Mouse (Mus musculus): ENCODE results near the gene Comp.

Comp gene

DNA sequence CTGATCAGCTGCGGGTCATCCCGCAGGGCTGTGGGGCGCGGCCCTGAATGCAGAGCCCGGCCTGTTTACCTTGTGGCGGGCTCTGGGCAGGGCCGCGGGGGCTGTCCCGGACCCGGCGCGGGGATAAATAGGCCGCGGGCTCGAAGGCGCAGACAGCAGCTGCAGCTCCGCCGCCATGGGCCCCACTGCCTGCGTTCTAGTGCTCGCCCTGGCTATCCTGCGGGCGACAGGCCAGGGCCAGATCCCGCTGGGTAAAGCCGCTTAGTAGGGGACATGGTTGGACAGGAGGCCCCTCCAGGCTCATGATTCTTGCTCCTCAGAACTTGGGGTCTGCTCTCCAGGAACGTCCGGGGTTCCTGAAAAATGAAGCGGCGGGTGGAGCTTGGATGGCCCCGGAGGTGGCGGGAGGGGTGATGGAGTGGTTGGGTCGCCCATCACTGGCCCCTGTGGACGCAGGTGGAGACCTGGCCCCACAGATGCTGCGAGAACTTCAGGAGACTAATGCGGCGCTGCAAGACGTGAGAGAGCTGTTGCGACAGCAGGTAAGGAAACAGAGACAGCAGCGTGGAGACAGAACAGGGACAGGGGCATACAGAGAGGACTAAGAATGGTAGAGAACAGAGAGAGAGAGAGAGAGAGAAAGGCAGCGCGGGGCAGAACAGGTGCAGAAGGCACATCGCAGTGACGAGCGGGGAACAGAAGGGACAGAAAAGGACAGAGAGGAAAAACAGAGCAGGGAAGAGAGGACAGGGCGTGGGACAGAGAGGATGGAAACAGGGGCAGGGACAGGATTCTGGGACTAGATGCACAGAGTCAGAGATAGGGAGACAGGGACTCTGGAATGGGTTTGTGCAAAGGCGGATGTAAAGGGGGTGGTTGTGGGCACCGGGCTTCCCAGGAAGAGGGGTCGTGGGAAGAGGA is at the start of gene Comp:
TSS of gene Comp (plus strand) at position 162 of the 921 bp plus-strand sequence.
- no peak for DNase-seq (ENCODE audit: extremely low read depth, low read depth, low spot score)

DNA sequence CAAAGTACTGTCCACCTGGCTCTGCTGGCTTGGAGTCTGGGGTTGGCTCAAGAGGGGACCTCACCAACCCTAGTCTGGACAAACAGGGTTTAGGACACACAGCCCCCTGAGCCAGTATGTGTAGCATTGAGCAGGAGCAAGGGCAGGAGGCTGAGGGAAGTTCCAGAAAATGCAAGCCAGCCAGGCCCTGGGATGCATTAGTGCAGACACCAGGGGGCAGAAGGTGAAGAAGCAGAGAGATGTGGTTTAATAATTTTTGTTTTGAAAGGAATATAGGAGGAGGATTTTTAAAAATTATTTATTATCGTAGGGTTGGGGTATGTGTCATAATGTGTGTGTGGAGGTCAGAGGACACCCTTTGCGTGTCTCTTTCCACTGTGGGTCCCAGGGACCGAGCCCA is 49.6 kb upstream of the Comp start:
- DNase-seq (ENCODE audit: extremely low read depth, low read depth, low spot score): no peak

DNA sequence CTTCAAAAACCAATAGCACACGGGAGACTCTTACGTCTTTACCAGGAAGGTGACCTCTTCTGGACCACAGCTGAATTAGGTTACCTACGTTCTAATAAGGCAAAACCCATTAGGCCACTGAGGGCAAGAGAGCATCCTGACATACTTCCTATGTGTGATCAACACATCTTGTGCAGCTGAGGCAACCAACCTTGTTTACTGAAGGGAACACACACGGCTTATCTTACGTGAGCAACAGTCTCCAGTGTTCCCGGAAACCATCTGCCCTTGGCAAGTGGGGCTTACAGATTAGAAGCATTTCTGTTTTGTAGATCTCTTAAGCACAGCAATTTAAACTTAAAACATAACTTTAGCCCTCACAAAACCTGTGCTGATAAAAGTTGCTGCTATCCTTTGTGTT is 45.8 kb upstream of the Comp start:
- no peak for DNase-seq (ENCODE audit: extremely low read depth, low read depth, low spot score)

DNA sequence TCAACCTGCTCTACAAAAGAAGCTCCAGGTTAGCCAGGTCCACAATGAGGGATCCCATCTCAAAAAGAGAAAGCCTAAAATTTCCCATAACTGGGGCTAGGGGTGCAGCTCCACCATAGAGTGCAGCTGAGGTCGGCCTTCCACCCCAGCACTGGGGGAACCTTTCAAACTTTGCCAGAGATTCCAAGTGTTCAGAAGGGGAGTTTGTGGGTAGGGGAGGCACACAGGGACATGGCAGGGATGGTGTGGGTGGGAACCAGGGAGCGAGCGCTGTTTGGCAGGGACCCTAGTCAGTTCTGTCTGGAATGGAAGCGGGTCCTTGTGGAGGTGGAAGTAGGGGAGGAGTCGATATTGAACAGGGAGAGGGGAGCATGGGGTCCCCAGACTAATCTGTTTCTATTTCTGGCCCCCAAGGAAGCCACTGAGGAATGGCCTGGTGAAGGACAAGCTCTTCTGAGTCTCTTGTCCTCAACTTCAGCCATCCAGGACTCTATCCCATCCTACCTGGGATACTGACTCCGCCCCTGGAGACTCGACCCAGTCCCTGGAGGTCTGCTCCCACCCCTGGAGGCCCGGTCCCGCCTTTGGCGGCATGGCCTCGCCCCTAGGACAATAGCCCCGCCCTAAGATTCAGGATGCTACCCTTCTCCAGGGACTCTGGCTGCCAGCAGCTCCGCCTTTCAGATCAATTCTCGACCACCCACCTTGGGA is 44.1 kb upstream of the Comp start, which contains the start of gene Gdf1:
TSS of gene Gdf1 (plus strand) at position 694 of the 711 bp plus-strand sequence.
- no peak for DNase-seq (ENCODE audit: extremely low read depth, low read depth, low spot score)

DNA sequence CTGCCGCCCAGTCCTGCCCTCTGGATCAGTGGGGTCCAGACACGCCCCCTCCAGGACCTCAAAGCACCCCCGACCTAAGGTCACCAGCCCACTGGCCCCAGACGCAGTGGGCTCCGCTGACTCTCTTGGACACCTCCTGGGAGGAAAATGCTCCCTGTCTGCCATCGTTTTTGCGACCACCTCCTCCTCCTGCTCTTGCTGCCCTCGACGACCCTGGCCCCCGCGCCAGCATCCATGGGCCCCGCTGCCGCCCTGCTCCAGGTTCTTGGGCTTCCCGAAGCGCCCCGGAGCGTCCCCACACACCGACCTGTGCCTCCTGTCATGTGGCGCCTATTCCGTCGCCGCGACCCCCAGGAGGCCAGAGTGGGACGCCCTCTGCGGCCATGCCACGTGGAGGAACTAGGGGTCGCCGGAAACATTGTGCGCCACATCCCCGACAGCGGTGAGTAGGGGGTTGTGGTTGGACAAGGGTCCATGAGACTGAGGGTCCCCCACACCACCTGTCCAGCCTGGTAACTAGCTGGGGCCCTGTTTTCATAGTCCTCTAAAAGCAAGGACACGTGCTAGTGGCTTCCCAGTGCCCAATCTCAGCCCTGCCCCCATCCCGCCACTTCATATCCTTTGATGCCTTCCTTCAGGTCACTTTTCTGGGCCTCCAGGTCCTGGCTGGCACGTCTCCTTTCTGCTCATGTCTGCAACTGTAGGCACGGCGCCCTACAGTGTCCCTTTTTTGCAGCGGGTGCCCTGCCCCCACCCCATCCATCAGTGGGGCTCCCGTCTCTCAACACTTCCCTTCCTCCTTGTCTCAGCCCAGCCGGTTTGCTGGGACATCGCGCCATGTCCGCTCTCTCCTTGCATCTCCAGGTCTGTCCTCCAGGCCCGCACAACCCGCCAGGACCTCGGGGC is 43.3 kb upstream of the Comp start:
- DNase-seq (ENCODE audit: extremely low read depth, low read depth, low spot score): no peak

DNA sequence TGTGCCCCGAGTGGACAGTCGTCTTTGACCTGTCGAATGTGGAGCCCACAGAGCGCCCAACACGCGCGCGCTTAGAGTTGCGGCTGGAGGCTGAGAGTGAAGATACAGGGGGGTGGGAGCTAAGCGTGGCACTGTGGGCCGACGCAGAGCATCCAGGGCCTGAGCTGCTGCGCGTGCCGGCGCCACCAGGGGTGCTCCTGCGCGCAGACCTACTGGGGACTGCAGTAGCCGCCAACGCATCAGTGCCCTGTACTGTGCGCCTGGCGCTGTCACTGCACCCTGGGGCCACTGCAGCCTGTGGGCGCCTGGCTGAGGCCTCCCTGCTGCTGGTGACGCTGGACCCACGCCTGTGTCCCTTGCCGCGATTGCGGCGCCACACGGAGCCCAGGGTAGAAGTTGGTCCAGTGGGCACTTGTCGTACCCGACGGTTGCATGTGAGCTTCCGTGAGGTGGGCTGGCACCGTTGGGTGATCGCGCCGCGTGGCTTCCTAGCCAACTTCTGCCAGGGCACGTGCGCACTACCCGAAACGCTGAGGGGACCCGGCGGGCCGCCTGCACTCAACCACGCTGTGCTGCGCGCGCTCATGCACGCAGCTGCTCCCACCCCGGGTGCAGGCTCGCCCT is 42.5 kb upstream of the Comp start:
- no peak for DNase-seq (ENCODE audit: extremely low read depth, low read depth, low spot score)

DNA sequence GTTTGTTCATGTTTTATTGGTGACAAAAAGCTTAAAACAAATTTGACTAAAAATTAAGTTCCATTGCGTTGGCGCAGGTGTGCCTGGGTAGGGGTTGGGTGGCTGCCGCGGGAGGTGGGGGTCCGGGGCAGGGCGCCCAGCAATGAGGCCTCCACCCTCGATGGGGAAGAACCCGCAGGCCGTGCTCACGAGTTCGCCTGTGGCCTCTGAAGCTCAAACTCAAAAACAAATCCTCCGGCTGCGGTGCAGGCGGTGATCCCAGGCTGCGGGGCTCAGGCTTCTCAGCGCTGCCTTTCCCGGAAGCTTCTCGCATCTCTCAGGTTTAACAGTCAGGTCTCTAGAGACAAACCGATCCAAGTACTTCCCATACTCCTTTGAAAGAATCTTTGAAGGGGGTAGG is 41.8 kb upstream of the Comp start:
- DNase-seq (ENCODE audit: extremely low read depth, low read depth, low spot score): no peak

DNA sequence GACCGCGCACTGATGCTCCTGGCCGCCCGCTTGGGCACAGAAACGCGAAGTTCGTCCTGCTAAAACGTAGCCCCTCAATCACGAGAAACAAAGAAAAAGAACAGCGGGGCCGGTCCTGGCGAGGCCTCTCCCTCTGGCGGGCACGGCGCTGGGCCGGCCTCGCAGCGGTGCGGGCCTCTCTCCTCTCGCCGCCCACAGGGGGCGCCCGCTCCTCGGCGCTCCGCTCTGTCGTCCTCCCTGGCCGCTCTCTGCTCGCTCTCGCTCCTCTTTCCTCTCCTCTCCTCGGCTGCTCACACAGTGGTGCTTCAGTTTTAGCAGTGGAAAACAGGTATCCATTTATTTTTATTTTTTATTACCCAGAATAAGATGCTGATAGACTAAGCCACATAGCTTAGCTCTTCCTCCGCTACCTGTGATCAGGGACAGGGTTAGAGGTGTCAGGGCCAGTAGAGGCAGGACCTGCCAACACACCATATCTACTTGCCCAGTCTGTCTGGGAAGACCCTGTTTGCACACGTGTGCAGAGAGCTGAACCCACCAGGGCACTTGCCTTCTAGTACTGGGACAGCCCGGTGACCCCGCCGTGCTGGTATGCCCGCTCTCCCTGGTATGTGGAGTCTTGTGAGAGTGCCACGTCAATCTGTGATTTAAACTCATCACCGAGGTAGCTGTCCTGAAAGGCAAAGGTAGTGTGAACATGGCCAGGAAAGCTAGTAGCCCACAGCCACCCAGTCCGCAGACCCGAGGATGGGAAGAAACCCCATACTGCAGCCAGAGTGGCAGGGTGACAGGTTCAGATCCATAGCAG is 41.1 kb upstream of the Comp start:
- DNase-seq (ENCODE audit: extremely low read depth, low read depth, low spot score): no peak

DNA sequence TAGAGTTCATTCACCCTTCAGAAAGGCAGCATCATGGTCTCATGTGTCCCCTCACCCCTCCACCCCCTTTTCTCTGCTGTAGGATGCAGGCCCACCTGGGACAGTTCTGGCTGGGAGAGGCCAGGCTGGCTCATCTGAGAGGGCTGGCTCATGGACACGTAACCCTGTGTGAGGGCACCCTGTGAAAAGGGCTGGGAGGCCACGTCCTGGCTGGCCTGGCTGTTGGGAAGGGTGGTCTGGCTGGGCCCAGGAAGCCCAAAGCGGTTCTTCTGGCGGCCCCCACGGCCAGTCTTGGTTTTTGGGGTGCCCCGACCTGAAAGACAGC is 40.5 kb upstream of the Comp start:
- DNase-seq (ENCODE audit: extremely low read depth, low read depth, low spot score): no peak

DNA sequence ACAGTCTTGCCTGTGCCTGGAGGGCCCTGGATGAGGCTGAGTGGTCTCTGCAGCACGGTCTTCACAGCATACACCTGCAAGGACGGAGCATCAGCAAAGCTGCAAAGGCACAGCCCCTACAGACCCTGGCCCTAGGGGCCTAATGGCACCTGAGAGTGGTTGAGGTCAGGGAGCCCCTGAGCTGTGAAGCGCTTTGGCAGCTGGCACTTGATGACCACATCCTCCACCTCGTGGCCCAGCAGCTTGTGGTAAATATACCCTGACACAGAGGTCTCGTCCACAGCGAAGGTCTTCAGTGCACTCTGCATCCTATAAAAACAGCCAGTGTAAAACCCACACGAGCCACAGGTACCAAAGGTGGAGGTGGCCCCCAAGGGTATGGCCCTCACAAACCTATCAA is 34.4 kb upstream of the Comp start:
- no peak for DNase-seq (ENCODE audit: extremely low read depth, low read depth, low spot score)

DNA sequence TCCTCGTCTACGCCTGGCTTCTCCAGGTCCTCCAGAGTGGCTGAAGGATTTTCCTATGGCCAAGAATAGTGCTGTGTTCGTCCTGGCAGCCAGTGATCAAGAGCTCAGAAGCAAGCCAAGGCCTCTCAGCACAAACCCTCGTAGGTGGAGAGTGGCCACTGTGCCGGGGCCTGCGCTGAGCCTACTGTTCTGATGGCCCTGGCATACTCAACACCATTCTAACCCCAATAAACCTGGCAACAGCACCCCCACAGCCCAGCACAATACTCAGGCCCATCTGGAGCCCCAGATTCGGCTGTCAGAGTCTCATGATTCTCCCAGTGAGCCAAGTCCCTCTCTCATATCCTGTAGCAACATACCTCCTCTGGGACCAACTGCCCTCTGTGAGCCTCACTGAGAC is 32.7 kb upstream of the Comp start:
- no peak for DNase-seq (ENCODE audit: extremely low read depth, low read depth, low spot score)

DNA sequence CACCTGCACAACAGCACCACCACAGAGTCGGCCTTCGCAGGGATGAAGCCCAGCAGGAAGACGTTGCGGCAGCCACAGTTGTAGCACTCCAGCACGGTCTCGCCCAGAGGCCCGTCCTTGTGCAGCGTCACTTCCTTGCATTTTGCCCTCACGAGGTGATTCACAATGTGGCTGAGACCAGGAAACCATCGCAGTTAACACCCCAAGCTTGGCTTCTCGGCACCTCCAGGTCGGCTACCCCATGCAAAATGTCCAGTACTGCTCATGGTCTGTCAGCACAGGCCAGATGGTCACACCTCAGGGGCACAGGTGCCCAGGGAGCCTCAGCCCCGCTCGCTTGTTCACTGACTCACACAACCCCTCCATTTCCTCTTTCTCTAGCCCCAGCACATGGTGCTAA is 31.4 kb upstream of the Comp start:
- no peak for DNase-seq (ENCODE audit: extremely low read depth, low read depth, low spot score)

DNA sequence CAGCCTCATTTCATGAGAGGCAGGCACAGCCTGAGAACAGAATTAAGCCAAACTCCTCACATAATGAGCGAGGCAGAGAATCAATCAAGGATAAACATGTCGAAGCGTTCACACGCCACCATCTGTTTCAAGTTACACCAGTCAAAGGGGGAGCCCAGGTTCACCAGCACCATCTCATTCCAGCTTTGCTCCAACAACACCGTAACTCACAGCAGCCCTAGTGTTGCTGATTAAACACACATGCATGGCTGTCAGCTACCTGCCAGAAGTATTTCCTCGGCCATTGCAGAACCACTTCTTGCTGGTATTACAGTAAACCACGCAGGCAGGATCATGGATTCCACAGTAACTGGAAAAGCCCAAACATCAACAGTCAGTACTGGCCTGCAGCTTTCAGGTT is 30.3 kb upstream of the Comp start:
- DNase-seq (ENCODE audit: extremely low read depth, low read depth, low spot score): no peak

DNA sequence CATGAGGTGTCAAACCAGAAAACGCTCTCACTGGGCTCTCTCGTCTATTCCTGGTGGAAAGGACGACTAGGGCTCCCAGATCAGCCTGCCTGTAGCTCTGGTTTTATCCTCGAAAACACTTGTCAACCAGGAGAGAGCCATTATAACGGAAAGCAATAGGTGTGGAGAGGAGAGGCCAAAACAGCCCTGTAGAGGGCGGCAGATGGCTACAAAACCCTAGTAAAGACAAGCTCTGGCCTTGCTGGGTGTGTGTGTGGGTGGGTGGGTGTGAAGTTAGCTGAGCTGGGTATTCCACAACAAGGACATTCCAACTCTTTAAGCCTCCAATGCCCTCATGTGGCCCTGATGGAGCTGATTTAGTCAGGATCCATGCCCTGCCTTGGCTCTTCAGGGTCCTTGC is 29.7 kb upstream of the Comp start:
- no peak for DNase-seq (ENCODE audit: extremely low read depth, low read depth, low spot score)

DNA sequence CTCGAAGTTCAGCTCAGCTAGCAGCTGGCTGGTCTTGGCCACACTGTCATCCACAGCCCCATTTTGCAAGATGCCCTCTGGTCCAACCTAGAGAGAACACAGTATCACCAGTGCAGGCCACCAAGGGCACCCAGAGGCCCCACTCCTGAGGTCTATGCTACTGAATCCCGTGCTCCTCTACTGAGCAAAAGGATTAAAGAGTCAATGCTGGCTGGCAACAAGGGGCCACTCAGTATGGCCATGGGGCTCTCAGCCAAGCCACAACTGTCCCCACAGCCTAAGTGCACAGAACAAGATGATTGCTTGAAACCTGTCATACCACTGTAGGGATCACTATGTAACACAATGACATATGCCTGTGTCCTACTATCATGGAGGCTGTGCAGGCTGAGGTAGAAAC is 29.1 kb upstream of the Comp start:
- DNase-seq (ENCODE audit: extremely low read depth, low read depth, low spot score): no peak

DNA sequence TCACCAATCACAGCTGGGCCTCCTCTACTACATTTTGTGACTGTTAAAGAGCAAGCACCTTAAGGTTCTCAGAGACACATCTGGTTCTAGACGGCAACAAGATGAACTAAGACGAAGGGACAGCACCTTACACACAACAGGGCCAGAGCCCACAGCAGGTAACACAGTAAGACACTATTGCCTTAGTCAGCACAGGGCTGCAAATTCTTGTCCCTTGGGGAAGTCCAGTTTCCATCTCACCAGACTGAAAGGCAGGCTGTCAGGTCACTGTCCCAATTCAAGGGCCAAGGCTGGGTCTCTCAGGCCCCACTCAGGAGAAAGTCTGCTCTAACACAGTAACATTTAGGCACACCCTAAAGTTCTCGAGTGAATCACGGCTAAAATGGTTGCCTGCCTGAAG is 25.9 kb upstream of the Comp start:
- DNase-seq (ENCODE audit: extremely low read depth, low read depth, low spot score): no peak

DNA sequence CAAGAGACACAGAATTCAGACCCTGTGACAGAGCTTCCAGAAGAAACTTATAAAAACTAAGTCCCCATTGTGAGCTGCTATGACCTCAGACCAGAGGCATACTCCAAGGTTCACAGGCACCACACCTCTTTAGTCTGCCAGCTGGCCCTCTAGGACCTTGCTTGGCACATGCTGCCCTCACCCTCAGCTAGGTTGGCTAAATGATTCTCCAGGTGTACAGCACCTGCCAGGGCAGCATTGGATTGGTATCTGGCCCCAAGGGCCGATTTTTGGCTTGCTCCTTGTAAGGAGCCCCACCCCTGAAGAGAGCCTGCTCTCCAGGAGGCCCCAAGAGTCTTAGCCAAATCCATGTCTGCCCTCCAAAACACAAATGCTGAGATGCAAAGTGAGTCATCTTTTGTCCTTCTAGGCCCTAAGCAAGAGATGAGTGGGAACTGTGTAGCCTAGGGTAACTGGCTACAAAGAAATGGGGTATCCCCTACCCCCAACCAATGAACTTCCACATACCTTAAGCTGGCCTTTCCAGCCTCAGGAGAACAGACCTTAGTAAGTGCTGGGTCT is 25.4 kb upstream of the Comp start:
- peak; percentile 18 for DNase-seq (ENCODE audit: extremely low read depth, low read depth, low spot score)

DNA sequence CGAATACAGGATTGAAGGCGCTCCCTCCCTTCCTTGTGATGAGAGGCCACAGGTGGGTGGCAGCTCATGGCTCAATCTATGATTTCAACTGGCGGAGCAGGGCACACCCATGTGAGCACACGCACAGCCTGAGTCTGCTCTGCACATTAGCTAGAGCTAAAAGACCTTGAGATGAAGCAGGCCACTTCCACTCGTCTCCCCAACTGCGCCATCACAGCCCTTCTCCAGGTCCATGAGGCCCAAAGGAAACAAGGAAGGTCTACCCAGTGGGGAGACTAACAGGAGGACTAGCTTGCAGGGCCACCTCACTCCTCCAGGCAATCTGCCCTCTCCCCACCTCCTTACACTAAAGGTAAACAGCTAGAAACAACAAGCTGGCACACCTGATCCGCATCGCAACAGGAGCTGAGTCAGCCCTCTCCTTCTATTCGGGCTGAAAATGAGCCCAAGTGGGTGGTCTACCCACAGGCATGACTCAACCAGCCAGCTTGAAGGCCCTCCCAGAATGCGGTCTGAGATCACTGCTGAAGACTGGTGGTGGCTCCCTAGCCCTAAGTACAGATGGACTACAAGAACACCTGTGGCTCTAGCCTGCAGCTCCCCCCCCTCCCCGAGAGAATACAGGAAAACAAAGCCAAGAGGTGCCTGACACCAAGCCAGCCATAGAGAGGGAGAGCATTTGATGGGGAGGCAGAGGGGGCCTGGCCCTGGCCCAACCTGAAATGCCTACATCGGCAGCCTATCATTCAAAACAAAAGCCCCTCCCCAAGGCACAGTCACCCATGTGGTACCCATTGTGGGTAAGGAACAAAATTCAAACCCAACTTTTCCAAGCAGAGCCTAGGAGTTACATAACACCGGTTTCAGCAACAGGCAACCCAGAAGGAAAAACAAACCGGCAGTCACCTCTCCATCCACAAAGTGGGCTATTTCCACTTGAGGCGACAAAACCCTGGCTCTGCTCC is 22.0 kb upstream of the Comp start:
- DNase-seq (ENCODE audit: extremely low read depth, low read depth, low spot score): peak; percentile 13

DNA sequence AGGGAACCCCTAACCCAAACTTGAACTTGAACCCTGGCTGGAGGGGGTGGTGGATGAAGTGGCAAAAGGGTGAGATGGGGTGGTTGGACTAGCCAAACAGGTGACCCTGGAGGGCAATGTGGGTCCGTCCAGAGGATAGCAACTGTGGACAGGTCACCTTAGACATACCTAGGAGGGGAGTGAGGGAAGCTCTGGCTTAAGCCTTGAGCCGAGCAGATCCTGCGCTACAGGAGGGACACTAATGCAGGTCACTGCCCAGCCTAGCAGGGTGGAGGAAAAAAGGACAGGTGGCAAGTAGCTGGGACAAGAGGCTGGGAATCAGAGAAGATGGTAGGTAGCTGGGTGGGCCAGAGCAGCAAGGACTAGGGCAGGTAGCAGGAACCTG is 21.4 kb upstream of the Comp start:
- DNase-seq (ENCODE audit: extremely low read depth, low read depth, low spot score): no peak

Data from fat pad, adult 2 months (tissue).